Mouse (Mus musculus): ENCODE measurements around the gene Ctla4. TPM values are rescaled to one million over a fixed set of nuclear protein-coding genes. Genes with fewer than 3 reads are reported as not detected.

The Ctla4 gene
- polyA plus RNA-seq, 1 experiment from 2014 or later = not detected

- Histone ChIP-seq H3K36me3 (ENCODE audit: control insufficient read depth, insufficient read depth, low read length) (no peaks in the 10 kb centered on the region), H3K9ac (ENCODE audit: low read depth, low read length) (no peak overlapping the region), H3K4me3 (ENCODE audit: low read length) (no peak overlapping the region), H3K4me1 (ENCODE audit: control insufficient read depth, insufficient read depth, low read length) (no peaks in the 10 kb centered on the region), H3K27ac (ENCODE audit: low read depth, low read length) (no peak overlapping the region), H3K4me2 (replicated peaks; ENCODE audit: low read depth, low read length) (no peak overlapping the region), H3K9me3 (ENCODE audit: control insufficient read depth, low read length) (no peaks in the 10 kb centered on the region), H3K27me3 (ENCODE audit: control insufficient read depth, insufficient read depth, low read length) (no peaks in the 10 kb centered on the region)
- 91% methylated on average over 3 of the region's 3 CpGs for WGBS
- ATAC-seq (ENCODE audit: low FRiP score, low TSS enrichment) = no peak
These were observed 42.2 kb downstream of the Ctla4 start for GRCm38 (mm10) chr1:60929036-60929435.

DNA sequence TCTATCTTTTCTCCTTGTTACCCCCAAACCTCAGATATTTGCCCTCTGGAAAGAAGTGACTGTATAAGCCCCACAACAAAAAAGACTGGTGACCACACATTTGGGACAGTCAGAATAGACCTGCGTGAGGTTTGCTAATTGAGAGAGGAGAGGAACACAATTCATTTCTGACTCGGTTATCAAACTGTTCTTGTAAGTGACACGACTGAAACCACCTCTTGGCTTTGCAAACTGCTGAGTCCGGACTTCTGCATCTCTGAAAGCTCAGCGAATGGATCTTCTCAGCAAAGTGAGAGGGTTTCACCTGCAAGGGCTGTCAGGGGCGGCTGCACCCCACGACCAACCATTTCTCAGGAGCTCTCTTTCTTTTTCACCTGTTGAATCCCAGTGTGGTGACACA lies 43.6 kb downstream of the Ctla4 start:
- no peak overlapping the region for H3K27ac ChIP-seq (ENCODE audit: low read depth, low read length)
- H3K4me1 ChIP-seq (ENCODE audit: control insufficient read depth, insufficient read depth, low read length) = no peaks in the 10 kb centered on the region
- H3K36me3 ChIP-seq (ENCODE audit: control insufficient read depth, insufficient read depth, low read length) = no peaks in the 10 kb centered on the region
- ATAC-seq (ENCODE audit: low FRiP score, low TSS enrichment) = no peak
- WGBS = 81% methylated on average over 7 of the region's 7 CpGs
- no peaks in the 10 kb centered on the region for H3K9me3 ChIP-seq (ENCODE audit: control insufficient read depth, low read length)
- no peak overlapping the region for H3K4me2 ChIP-seq (replicated peaks; ENCODE audit: low read depth, low read length)
- H3K9ac ChIP-seq (ENCODE audit: low read depth, low read length) = no peak overlapping the region
- H3K4me3 ChIP-seq (ENCODE audit: low read length) = no peak overlapping the region
- no peaks in the 10 kb centered on the region for H3K27me3 ChIP-seq (ENCODE audit: control insufficient read depth, insufficient read depth, low read length)

DNA sequence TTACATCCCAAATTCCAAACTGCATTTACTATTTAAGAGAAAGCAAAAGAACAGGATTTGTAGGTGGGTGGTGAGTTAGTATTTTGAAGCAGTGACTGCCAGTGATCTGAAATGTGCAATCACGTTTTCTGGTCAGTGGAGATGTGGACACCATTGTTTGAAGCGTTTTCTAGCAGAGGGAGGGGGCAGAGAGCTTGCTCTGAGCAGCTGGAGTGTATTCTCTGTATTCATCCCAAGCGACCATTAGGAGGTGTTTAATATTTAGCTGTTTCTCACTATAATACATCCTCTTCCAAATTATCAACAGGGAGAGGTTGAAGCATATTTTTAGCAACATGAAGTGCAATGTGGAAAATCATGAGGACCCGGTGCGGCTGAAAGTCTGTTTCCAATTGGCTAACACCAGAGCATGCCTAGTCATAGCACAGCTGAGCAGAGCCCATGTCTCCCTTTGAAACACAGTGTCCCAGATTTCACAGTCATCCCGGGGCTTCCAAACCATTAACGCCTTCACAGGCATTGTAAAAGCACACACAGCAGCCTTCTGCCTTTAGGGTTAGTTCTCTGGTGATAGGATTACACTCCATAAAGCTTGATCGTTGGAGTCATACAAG lies 49.3 kb downstream of the Ctla4 start:
- H3K9ac ChIP-seq (ENCODE audit: low read depth, low read length) = no peak overlapping the region
- H3K4me1 ChIP-seq (ENCODE audit: control insufficient read depth, insufficient read depth, low read length) = no peaks in the 10 kb centered on the region
- H3K27ac ChIP-seq (ENCODE audit: low read depth, low read length) = no peak overlapping the region
- H3K4me2 ChIP-seq (replicated peaks; ENCODE audit: low read depth, low read length) = no peak overlapping the region
- no peaks in the 10 kb centered on the region for H3K9me3 ChIP-seq (ENCODE audit: control insufficient read depth, low read length)
- 48% methylated on average over 8 of the region's 8 CpGs for whole genome bisulfite sequencing
- no peak overlapping the region for H3K4me3 ChIP-seq (ENCODE audit: low read length)
- no peaks in the 10 kb centered on the region for H3K36me3 ChIP-seq (ENCODE audit: control insufficient read depth, insufficient read depth, low read length)
- ATAC-seq (ENCODE audit: low FRiP score, low TSS enrichment) = no peak
- no peaks in the 10 kb centered on the region for H3K27me3 ChIP-seq (ENCODE audit: control insufficient read depth, insufficient read depth, low read length)

DNA sequence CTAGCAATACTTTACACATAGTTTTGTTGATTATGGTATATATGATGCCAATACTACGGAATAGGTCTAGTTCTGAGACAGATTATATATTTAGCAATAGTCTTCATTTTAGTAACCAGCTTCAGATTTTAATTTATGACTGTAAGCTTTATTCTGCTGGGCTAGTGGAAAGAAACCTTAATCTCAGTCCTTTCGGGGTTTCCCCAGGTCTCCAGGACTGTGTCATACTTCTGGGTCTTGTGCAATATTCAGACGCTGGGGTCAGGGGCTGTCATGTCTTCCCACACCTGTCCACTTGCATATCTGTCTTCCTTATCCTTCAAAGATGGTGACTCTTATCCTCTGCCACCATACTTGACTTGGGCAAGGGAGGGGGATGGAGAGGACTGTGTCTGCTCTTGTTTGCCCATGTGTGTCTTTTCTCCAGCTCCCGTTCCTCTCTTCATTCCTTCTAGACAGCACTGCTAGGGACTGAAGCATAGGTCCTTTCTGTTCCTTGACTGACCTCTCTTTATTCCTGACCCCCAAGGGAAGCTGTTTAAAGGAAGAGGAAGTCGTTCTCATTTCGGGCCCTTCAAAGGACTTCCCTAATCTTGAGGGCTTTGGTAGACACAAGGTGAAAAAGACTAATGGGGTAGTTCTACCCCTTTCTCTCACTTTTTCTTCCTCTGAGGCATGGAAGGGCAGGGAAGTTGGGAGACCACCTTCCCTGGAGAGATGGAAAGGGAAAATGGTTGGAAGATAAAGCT lies 50.3 kb downstream of the Ctla4 start:
- Histone ChIP-seq H3K4me1 (ENCODE audit: control insufficient read depth, insufficient read depth, low read length) (no peaks in the 10 kb centered on the region), H3K36me3 (ENCODE audit: control insufficient read depth, insufficient read depth, low read length) (no peaks in the 10 kb centered on the region), H3K9ac (ENCODE audit: low read depth, low read length) (no peak overlapping the region), H3K9me3 (ENCODE audit: control insufficient read depth, low read length) (no peaks in the 10 kb centered on the region), H3K27me3 (ENCODE audit: control insufficient read depth, insufficient read depth, low read length) (no peaks in the 10 kb centered on the region), H3K27ac (ENCODE audit: low read depth, low read length) (no peak overlapping the region), H3K4me2 (replicated peaks; ENCODE audit: low read depth, low read length) (no peak overlapping the region), H3K4me3 (ENCODE audit: low read length) (no peak overlapping the region)
- WGBS = 72% methylated on average over 6 of the region's 6 CpGs
- ATAC-seq (ENCODE audit: low FRiP score, low TSS enrichment) = no peak

- Histone ChIP-seq H3K27me3 (ENCODE audit: control insufficient read depth, insufficient read depth, low read length) (no peaks in the 10 kb centered on the region), H3K27ac (ENCODE audit: low read depth, low read length) (no peak overlapping the region), H3K4me3 (ENCODE audit: low read length) (no peak overlapping the region), H3K9ac (ENCODE audit: low read depth, low read length) (no peak overlapping the region), H3K4me2 (replicated peaks; ENCODE audit: low read depth, low read length) (no peak overlapping the region), H3K9me3 (ENCODE audit: control insufficient read depth, low read length) (no peaks in the 10 kb centered on the region), H3K4me1 (ENCODE audit: control insufficient read depth, insufficient read depth, low read length) (no peaks in the 10 kb centered on the region), H3K36me3 (ENCODE audit: control insufficient read depth, insufficient read depth, low read length) (no peaks in the 10 kb centered on the region)
- 79% methylated on average over 2 of the region's 2 CpGs for WGBS
- ATAC-seq (ENCODE audit: low FRiP score, low TSS enrichment) = no peak
These were observed 51.5 kb downstream of the Ctla4 start for GRCm38 (mm10) chr1:60938256-60938655.

DNA sequence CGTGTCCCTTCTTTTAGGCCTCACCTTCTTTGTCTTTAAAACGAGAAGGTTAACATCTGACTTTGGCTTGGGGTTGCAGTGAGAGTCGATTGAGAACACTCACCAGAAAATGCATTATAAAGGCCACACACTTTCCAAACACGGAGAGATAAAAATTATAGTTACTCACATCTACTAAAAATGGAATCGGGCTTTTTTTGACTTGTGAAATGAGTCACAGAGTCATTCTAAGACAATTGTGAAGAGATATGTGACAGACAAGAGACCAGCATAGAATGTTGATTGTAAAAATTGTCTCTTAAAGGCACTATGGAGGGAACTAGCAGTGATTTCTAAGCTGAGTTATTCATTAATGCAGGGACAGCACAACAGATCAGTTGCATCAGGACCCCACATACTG lies 52.2 kb downstream of the Ctla4 start:
- no peak overlapping the region for H3K9ac ChIP-seq (ENCODE audit: low read depth, low read length)
- H3K4me1 ChIP-seq (ENCODE audit: control insufficient read depth, insufficient read depth, low read length) = no peaks in the 10 kb centered on the region
- no peak for ATAC-seq (ENCODE audit: low FRiP score, low TSS enrichment)
- 89% methylated on average over 5 of the region's 5 CpGs for WGBS
- H3K36me3 ChIP-seq (ENCODE audit: control insufficient read depth, insufficient read depth, low read length) = no peaks in the 10 kb centered on the region
- no peaks in the 10 kb centered on the region for H3K27me3 ChIP-seq (ENCODE audit: control insufficient read depth, insufficient read depth, low read length)
- H3K4me2 ChIP-seq (replicated peaks; ENCODE audit: low read depth, low read length) = no peak overlapping the region
- no peaks in the 10 kb centered on the region for H3K9me3 ChIP-seq (ENCODE audit: control insufficient read depth, low read length)
- no peak overlapping the region for H3K4me3 ChIP-seq (ENCODE audit: low read length)
- H3K27ac ChIP-seq (ENCODE audit: low read depth, low read length) = no peak overlapping the region

- Histone ChIP-seq H3K9ac (ENCODE audit: low read depth, low read length) (no peak overlapping the region), H3K4me1 (ENCODE audit: control insufficient read depth, insufficient read depth, low read length) (no peaks in the 10 kb centered on the region), H3K27me3 (ENCODE audit: control insufficient read depth, insufficient read depth, low read length) (no peaks in the 10 kb centered on the region), H3K27ac (ENCODE audit: low read depth, low read length) (no peak overlapping the region), H3K4me2 (replicated peaks; ENCODE audit: low read depth, low read length) (no peak overlapping the region), H3K4me3 (ENCODE audit: low read length) (no peak overlapping the region), H3K36me3 (ENCODE audit: control insufficient read depth, insufficient read depth, low read length) (no peaks in the 10 kb centered on the region), H3K9me3 (ENCODE audit: control insufficient read depth, low read length) (no peaks in the 10 kb centered on the region)
- WGBS = 89% methylated on average over 3 of the region's 3 CpGs
- no peak for ATAC-seq (ENCODE audit: low FRiP score, low TSS enrichment)
These were observed 53.2 kb downstream of the Ctla4 start for GRCm38 (mm10) chr1:60940023-60940422.

DNA sequence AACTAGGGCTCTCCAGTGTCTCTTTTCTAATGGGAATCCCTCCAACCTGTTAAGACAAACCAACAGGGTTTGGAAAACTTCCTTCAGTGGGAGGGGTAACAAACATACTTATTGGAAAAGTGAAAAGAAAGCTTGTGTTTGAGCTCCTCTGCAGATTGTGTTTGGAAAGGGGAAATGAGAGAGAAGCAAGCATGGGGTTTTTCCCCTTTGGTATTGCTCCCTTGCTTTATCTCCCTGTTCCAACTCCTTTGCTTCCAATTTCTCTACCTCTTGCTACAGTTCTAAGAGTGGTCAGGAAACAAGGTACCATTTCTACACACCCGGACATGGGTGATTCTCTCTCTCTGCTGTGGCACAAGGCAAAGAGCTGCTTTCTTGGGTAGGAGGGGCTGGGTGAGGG lies 53.8 kb downstream of the Ctla4 start:
- 86% methylated on average over 1 of the region's 1 CpGs for WGBS

More for the DNA sequence above, 53.8 kb downstream of the Ctla4 start:
- no peaks in the 10 kb centered on the region for H3K27me3 ChIP-seq (ENCODE audit: control insufficient read depth, insufficient read depth, low read length)
- no peak overlapping the region for H3K27ac ChIP-seq (ENCODE audit: low read depth, low read length)
- no peak overlapping the region for H3K4me2 ChIP-seq (replicated peaks; ENCODE audit: low read depth, low read length)
- no peaks in the 10 kb centered on the region for H3K36me3 ChIP-seq (ENCODE audit: control insufficient read depth, insufficient read depth, low read length)
- no peaks in the 10 kb centered on the region for H3K9me3 ChIP-seq (ENCODE audit: control insufficient read depth, low read length)
- no peak overlapping the region for H3K4me3 ChIP-seq (ENCODE audit: low read length)
- H3K9ac ChIP-seq (ENCODE audit: low read depth, low read length) = no peak overlapping the region
- ATAC-seq (ENCODE audit: low FRiP score, low TSS enrichment) = no peak
- no peaks in the 10 kb centered on the region for H3K4me1 ChIP-seq (ENCODE audit: control insufficient read depth, insufficient read depth, low read length)

Data from kidney, embryonic 14.5 days (tissue).